Mouse (Mus musculus) heart, embryonic 16.5 days (tissue): ENCODE results near the gene Ank3. TPM values are rescaled to one million over a fixed set of nuclear protein-coding genes. Genes with fewer than 3 reads are reported as not detected.

Experiments
- ATAC-seq: fragments of 200-750 bp; cut with Nextera tagmentation; replicated peaks from 2 replicates; pipeline ENCODE4 v1.8.0; 2017; ENCODE audit warnings: moderate number of reproducible peaks; ENCODE audit not compliant: insufficient read depth, low FRiP score; ENCODE audit errors: extremely low read depth
- H3K27ac ChIP-seq: fragments of 300-500 bp; sonication (generic); 2 replicates; pipeline ENCODE4 v1.5.1; 2014; ENCODE audit warnings: mild to moderate bottlenecking, low read length, control low read depth, moderate library complexity
- H3K27me3 ChIP-seq: fragments of 300-500 bp; sonication (generic); 2 replicates; pipeline ENCODE4 v1.6.1; 2014; ENCODE audit warnings: low read length, mixed read lengths; ENCODE audit not compliant: control insufficient read depth, insufficient read depth
- H3K36me3 ChIP-seq: fragments of 300-500 bp; sonication (generic); 2 replicates; pipeline ENCODE4 v1.6.1; 2014; ENCODE audit not compliant: control insufficient read depth, insufficient read depth
- H3K4me1 ChIP-seq: fragments of 300-500 bp; sonication (generic); 2 replicates; pipeline ENCODE4 v1.6.1; 2014; ENCODE audit warnings: low read length, mixed read lengths; ENCODE audit not compliant: control insufficient read depth, insufficient read depth
- H3K4me2 ChIP-seq: fragments of 300-500 bp; sonication (generic); 2 replicates; pipeline ENCODE4 v1.6.1; 2014; ENCODE audit warnings: low read depth, mild to moderate bottlenecking, control low read depth, low read length
- H3K4me3 ChIP-seq: fragments of 300-500 bp; sonication (generic); 2 replicates; pipeline ENCODE4 v1.5.1; 2014; ENCODE audit warnings: mild to moderate bottlenecking, control low read depth, low read length
- H3K9ac ChIP-seq: fragments of 300-500 bp; sonication (generic); 2 replicates; pipeline ENCODE4 v1.6.1; 2014; ENCODE audit warnings: low read length, control low read depth
- H3K9me3 ChIP-seq: fragments of 300-500 bp; sonication (generic); replicated peaks from 2 replicates; pipeline ENCODE4 v1.6.1; 2016; ENCODE audit warnings: low read length; ENCODE audit not compliant: control insufficient read depth
- WGBS: fragments of 180-500 bp; shearing (Covaris S2); extraction: QIAGEN DNeasy Blood & Tissue Kit; methylation state at CpG from one replicate; pipeline ENCODE4 v1.1.7; 2014; 5-methylcytosine and 5-hydroxymethylcytosine counted together
- polyA plus RNA-seq: library from polyadenylated mRNA; unstranded; fragments of >200 nt; fragmentation: Nextera tagmentation; extraction: Ambion mirVana; gene quantifications from 2 replicates; pipeline ENCODE4 v1.2.1, GENCODE M21; 2015

Ank3 gene
- polyA plus RNA-seq, 1 experiment from 2014 or later = 33.2 TPM

DNA sequence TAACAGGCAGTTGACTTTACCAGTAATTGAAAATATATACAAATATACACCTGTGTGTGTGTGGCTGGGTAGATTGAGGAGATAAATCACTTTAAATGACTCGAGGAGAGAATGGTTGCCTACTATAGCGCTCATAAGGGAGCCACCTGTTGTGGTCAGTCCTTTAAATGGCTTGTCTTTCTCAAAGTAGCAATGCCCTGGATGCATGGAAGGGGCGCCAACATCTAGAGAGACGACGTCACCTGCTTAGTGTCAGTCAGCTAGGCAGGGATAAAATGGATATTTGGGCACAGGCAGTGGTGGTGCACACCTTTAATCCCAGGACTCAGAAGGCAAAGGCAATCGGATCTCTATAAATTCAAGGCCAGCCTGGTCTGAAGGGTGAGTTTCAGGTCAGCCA, 29.3 kb upstream of the Ank3 start:
- Histone ChIP-seq H3K36me3 (no peaks in the 10 kb centered on the region), H3K9me3 (no peaks in the 10 kb centered on the region), H3K27ac (no peak overlapping the region), H3K4me2 (no peak overlapping the region), H3K27me3 (no peaks in the 10 kb centered on the region), H3K9ac (no peak overlapping the region), H3K4me1 (no peaks in the 10 kb centered on the region), H3K4me3 (no peak overlapping the region)
- WGBS = 72% methylated on average over 6 of the region's 6 CpGs
- no peak for ATAC-seq

DNA sequence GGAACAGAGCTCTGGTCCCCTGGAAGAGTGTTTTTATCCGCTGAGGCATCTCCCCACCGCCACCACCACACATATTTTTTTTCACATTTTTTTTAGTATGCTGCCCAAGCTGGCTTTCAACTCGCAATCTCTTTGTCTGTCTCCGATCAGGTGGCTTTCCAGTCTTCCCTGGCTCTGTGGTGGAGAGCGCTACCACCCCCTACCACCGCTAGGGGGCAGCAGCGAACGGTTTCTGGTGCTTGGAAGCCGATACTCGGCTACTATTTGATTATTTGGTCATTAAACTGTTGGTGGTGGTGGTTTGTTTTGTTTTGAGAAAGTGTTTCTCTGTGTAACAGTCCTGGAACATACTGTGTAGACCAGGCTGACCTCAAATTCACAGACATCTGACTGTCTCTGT, 27.1 kb upstream of the Ank3 start:
- 19% methylated on average over 10 of the region's 10 CpGs for WGBS
- Histone ChIP-seq H3K9ac (no peak overlapping the region), H3K4me3 (no peak overlapping the region), H3K27ac (no peak overlapping the region), H3K27me3 (no peaks in the 10 kb centered on the region), H3K4me2 (no peak overlapping the region), H3K36me3 (no peaks in the 10 kb centered on the region), H3K4me1 (no peaks in the 10 kb centered on the region), H3K9me3 (no peaks in the 10 kb centered on the region)
- ATAC-seq = no peak

DNA sequence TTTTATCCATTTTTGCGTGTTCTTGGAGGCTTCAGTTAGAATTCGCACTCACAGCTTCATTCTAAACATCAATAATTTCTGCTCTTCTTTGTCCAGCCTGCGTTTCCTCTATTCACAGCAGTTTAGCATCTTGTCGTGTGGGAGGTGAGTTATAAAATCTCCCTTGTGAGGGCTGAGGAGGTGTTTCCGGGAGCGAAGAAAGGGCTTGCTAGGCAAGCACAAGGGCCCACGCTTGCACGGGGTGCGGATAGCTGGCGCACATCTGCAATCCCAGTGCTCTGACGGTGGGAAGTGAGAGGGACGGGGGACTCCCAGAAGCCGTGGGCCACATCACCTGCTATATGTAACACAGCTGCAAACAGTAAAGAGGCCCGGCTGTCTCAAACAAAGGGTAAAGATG, 26.5 kb upstream of the Ank3 start:
- 80% methylated on average over 14 of the region's 14 CpGs for WGBS
- no peaks in the 10 kb centered on the region for H3K36me3 ChIP-seq
- no peak for ATAC-seq

DNA sequence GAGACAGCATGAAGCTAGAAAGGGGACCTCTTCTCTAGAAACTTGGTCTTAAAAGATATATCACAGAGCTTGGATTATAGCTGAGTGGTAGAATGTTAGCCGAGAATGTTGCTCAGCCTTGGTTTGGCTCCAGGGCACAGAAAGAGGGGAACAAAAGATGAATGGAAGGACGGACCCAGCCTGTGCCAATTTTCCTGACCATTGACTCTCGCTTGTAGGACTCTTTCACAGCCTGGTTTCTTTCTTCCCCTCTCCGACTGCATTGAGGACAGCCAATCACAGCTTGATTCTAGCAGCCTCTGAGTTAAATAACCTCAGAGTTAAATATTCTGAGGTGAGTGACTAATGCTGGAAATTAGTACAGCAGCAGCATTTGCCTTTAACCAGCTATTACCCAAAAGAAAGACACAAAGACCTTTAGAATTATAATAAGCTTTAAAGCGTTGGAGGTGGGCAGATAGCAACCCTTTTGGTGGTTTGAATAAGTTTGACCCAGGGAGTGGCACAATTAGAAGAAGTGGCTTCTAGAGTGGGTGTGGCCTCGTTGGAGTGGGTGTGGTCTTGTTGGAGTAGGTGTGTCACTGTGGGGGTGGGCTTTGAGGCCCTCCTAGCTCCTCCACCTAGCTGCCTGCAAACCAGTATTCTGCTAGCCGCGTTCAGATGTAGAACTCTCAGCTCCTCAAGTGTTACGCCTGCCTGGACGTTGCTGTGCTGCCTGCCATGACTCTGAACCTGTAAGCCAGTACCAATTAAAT, 24.6 kb upstream of the Ank3 start:
- 70% methylated on average over 10 of the region's 10 CpGs for WGBS
- H3K9me3 ChIP-seq = no peaks in the 10 kb centered on the region
- H3K4me2 ChIP-seq = no peak overlapping the region
- no peaks in the 10 kb centered on the region for H3K36me3 ChIP-seq
- no peaks in the 10 kb centered on the region for H3K4me1 ChIP-seq
- H3K9ac ChIP-seq = no peak overlapping the region
- no peak for ATAC-seq
- no peak overlapping the region for H3K27ac ChIP-seq
- H3K4me3 ChIP-seq = no peak overlapping the region
- no peaks in the 10 kb centered on the region for H3K27me3 ChIP-seq

More for the DNA sequence above, 26.5 kb upstream of the Ank3 start:
- no peaks in the 10 kb centered on the region for H3K27me3 ChIP-seq
- H3K4me3 ChIP-seq = no peak overlapping the region
- no peak overlapping the region for H3K9ac ChIP-seq
- no peak overlapping the region for H3K27ac ChIP-seq
- no peak overlapping the region for H3K4me2 ChIP-seq
- H3K4me1 ChIP-seq = no peaks in the 10 kb centered on the region
- no peaks in the 10 kb centered on the region for H3K9me3 ChIP-seq

DNA sequence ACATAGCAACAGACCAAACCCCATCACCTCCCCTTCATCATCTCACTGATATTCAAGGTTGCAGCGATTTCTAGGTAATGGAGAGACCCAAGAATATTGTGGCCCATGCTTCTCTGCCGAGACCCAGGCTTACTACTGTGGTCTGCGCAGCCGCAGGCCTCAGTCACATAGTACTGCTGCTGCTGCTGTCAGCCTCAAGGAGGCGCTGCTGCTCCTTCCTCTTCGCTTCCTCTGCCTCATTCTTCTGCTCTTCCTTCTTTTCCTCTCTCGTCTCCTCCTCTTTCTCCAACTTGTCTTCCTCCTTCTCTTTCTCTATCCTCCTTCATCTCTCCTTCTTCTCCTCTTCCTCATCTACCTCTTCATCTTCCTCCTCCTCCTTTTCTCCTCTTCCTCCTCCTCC, 23.4 kb upstream of the Ank3 start:
- Histone ChIP-seq H3K36me3 (no peaks in the 10 kb centered on the region), H3K4me1 (no peaks in the 10 kb centered on the region), H3K9ac (no peak overlapping the region), H3K27me3 (no peaks in the 10 kb centered on the region), H3K4me3 (no peak overlapping the region), H3K4me2 (no peak overlapping the region), H3K27ac (no peak overlapping the region), H3K9me3 (no peaks in the 10 kb centered on the region)
- ATAC-seq = no peak
- WGBS = 47% methylated on average over 7 of the region's 7 CpGs

DNA sequence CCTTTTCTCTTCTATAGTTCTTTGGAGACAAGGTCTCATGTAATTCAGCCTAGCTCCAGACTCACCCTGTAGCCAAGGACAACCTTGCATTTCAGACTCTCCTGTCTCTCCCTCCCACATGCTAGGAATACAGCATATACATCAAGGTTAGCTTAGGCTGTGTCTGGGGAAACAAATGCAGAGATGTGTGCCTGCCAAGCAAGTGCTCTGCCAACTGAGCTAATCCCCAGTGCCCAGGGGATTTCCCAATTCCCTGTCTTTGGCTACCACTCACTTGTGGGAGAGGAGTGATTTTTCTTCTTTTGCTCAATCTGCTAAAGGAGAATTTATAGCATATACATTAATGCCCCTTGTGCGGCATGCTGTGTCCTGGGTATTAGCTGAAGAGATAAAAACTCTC, 15.4 kb upstream of the Ank3 start:
- no peak overlapping the region for H3K4me2 ChIP-seq
- no peaks in the 10 kb centered on the region for H3K27me3 ChIP-seq
- H3K36me3 ChIP-seq = no peaks in the 10 kb centered on the region
- no peak overlapping the region for H3K4me3 ChIP-seq
- no peak overlapping the region for H3K9ac ChIP-seq
- no peak overlapping the region for H3K27ac ChIP-seq
- H3K9me3 ChIP-seq = no peaks in the 10 kb centered on the region
- 88% methylated on average over 1 of the region's 1 CpGs for WGBS
- no peak for ATAC-seq
- H3K4me1 ChIP-seq = no peaks in the 10 kb centered on the region

DNA sequence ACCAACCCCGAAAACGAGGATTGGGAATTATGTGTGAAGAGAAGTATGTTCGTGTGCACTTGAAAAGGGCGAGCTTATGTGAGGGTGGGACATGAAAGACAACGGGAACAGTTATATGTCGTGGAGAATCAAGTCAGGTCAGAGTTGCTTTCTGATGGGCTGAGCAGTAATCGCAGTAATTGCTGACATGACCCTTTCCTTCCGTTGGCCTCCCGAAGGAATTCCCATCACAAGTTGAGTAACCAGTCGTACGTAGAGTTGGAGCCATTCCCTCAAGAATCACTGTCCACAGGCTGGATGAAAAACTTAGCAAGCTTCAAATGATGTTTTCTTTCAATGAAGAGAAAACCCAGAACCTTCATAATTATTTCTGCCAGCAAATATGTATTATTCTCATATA, 13.9 kb upstream of the Ank3 start:
- 72% methylated on average over 11 of the region's 11 CpGs for WGBS
- Histone ChIP-seq H3K4me2 (no peak overlapping the region), H3K27me3 (no peaks in the 10 kb centered on the region), H3K9ac (no peak overlapping the region), H3K27ac (no peak overlapping the region), H3K4me3 (no peak overlapping the region), H3K9me3 (no peaks in the 10 kb centered on the region), H3K36me3 (no peaks in the 10 kb centered on the region), H3K4me1 (no peaks in the 10 kb centered on the region)
- ATAC-seq = no peak

DNA sequence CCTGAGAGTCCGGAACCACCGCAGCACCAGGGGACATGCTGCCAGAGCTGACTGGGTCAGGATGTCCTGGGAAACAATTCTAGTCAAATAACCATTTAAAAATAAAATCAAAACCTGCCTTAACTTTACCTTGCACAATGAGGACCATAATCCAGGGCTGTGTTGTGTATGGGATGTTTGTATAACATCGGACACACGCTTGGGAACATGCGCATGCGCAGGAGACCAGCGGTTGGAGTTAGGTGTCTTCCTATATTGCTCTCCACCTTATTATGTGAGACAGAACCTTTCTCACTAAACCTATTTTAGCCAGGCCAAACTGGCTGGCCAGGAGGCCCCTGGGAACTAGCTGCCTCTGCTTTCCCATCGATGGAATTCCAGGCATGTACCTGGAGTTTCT, 13.4 kb upstream of the Ank3 start:
- no peak overlapping the region for H3K9ac ChIP-seq
- no peaks in the 10 kb centered on the region for H3K9me3 ChIP-seq
- H3K4me2 ChIP-seq = no peak overlapping the region
- WGBS = 86% methylated on average over 8 of the region's 8 CpGs
- H3K27ac ChIP-seq = no peak overlapping the region
- no peaks in the 10 kb centered on the region for H3K4me1 ChIP-seq
- no peak for ATAC-seq
- no peaks in the 10 kb centered on the region for H3K36me3 ChIP-seq
- H3K4me3 ChIP-seq = no peak overlapping the region
- H3K27me3 ChIP-seq = no peaks in the 10 kb centered on the region

DNA sequence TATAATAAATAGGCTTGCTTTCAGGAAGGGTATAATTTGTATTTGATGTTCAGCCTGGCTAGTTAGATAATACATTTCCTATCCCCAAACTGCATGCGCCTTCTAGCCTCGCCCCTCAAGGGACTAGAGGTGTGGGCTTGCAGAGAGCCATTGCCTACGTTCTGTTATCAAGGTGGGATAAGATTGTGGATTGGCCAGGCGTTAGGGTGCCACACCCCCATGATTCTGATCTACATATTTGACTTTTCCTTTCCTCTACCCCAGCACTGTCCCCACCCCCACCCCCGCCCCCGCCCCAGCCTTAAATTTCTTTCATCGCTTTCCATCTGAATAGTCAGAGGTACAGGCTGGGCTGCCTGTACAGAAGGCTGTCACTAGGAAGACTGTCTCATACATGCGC, 11.8 kb upstream of the Ank3 start:
- H3K4me3 ChIP-seq = no peak overlapping the region
- H3K27me3 ChIP-seq = no peaks in the 10 kb centered on the region
- no peak overlapping the region for H3K9ac ChIP-seq
- H3K27ac ChIP-seq = no peak overlapping the region
- no peaks in the 10 kb centered on the region for H3K36me3 ChIP-seq
- no peak for ATAC-seq
- H3K4me2 ChIP-seq = no peak overlapping the region
- no peaks in the 10 kb centered on the region for H3K4me1 ChIP-seq
- H3K9me3 ChIP-seq = no peaks in the 10 kb centered on the region
- WGBS = 63% methylated on average over 8 of the region's 8 CpGs
